Mouse (Mus musculus) ES-E14 (cell line): ENCODE data around the gene Lyzl4.

ENCODE experiments used
- HCFC1 ChIP-seq: IDR thresholded peaks from 2 replicates; pipeline ENCODE4 v1.6.1; 2012; ENCODE audit warnings: low read length, inconsistent platforms, borderline replicate concordance; ENCODE audit not compliant: insufficient read depth
- MAFK ChIP-seq: IDR thresholded peaks from 2 replicates; pipeline ENCODE4 v1.6.1; 2014; ENCODE audit warnings: mild to moderate bottlenecking, low read depth, low read length, inconsistent platforms; ENCODE audit not compliant: insufficient read depth
- ZNF384 ChIP-seq: IDR thresholded peaks from 2 replicates; pipeline ENCODE4 v1.6.1; 2012; ENCODE audit warnings: low read depth, low read length, inconsistent platforms

DNA sequence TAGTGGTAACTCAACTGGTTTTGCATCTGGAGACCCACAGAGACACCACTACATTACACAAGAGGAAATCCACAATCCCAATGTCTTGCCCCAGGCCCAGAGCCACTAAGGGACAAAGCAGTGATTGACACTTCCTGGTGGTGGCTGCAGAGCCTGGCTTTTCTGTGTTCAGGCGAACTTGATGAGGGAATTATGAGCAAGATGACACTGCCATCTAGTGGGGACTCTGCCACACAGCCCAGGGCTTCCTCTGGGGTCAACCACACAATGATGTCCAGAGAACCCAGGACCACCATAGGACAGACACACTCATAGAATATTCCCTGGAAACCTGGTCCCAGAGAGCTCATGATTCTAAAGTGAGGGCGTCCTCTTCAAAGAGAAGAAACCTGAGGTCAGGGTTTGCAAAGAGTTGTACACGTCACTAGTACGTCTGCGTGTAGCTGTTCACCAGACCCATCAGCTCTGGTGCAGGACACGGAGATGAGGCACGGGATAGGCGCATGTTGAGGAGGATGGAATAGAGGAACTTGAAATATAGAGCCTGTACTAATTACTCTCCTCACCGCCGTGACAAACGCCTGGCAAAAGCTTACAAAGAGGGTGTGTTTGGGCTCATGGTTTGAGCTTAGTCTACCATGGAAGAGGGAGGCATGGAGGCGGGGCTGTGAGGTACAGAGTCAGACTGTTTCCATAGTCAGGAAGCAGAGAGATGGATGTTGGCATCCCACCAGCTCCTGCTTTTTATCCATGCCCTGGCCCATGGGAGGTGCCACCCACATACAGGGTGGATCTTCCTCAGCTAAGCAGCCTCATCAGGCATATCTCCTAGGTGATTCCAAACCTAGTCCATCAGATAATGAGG lies 36.2 kb downstream of the Lyzl4 start:
- TF ChIP-seq HCFC1: no peak
- TF ChIP-seq ZNF384: no peak
- no peak for TF ChIP-seq MAFK
